Mouse (Mus musculus): ENCODE results near the gene Rtp4. TPM values are rescaled to one million over a fixed set of nuclear protein-coding genes. Genes with fewer than 3 reads are reported as not detected.

Rtp4 gene
- total RNA-seq (2021): 1 to 10 TPM; 2.4 to 3.0 TPM
- long read RNA-seq, experiment 1, transcript Rtp4-201 (2 exons, 1,573 nt): major isoform, 5 of 6 reads
- long read RNA-seq, experiment 1, partial matches to known transcripts: 0 of 6 reads
- long read RNA-seq, experiment 1, other reads (novel, unspliced or antisense): 1 of 6 reads
- long read RNA-seq, experiment 2, partial matches to known transcripts: 0 of 3 reads
- long read RNA-seq, experiment 2, other reads (novel, unspliced or antisense): 1 of 3 reads

DNA sequence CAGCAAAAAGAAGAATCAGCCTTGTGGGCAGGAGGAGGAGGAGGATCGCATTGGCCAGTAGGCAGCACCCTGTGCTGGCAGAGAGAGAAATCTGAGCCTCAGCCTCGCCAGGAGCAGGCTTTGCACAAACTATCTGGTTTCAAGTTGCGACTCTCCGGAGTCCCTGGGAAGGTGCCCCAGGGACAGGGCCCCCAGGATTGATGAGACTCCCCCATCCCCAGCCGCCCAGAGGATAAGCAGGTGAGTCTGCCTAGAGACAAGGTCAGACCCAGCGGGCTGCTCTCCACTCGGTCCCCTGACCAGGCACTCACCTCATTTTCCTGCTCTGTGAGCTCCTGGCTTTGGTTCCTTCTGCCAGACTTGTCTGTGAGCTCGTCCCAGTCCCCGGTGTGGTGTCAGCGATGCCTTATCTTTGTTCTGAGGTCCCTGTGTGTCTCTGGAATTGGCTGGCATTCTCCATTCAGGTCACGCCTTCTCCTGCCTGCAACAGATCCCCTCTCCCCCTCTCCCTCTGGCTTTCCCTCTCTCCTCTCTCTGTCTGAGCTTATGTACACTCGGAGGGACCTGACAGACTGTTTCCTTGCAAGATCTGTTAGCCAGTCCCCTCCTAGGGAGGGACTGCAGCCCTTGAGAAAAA is at the start of gene Rtp4, which contains the start of gene Masp1:
Rtp4 (plus strand) TSS at position 57 of the 637 bp plus-strand sequence.
Masp1 (minus strand) TSS at position 581 of the 637 bp plus-strand sequence.
- intact Hi-C loops (cut with DNase I): no loop called here
- DNase-seq: peak; percentile 28 to 44

DNA sequence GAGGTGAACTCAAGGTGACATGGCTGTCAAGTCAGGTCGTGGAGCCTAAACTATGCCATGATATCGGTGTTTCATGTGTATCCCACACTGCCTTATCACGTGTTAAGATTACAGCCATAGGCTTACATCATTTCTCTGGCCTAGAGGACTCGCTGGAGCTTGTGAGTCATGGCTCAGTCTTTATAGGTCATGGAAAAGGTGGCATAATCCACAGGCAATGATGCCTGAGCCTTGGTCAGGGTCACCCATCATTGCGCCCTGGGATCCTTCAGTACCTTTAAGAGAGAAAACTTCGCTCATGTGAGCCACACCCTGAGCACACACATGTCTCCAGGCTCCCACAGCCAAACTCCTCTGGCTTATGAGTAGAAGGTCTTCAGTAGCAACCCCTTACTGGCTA is 48.5 kb upstream of the Rtp4 start:
- DNase-seq: no peak
- intact Hi-C loops (cut with DNase I): no loop called here

DNA sequence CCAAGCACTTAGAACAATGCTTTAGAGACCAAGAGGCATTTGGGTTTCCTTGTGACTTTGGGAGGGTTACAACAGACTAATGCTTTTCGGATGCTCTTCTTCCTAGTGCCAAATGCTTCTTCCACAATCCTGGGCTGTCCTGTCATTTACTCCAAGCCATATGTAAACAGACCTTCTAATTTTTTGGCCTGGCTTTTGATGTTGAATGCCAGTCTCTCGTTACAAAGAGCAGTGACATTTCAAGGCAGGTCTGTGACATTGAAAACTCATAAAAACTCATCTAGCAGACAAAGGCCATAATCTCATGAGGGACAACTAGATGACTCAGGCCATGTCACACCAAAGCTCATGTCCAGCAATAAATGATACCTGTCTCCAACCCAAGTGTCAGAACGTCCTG is 48.0 kb upstream of the Rtp4 start:
- intact Hi-C loops (cut with DNase I): no loop called here

DNA sequence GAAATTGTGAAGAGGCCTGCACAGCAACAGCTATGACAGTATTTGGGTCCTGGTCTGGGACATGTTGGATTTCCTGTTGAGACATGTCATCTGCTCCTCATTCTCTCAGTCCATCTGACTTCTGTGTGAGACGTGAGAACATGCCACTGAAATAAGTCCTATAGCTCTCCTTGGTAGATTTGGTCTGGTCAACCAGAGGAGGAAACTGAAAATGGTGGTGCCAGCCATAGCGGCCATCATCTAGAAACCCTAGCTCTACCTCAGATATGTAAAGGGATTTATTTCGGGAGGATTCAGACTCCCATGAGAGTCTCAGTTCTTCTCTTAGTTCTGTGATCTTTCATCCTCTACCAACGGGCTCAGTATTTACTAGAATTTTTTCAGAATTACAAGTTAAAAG is 44.4 kb upstream of the Rtp4 start:
- DNase-seq: no peak
- intact Hi-C loops (cut with DNase I): no loop called here

More for the DNA sequence above, 48.0 kb upstream of the Rtp4 start:
- DNase-seq: no peak

DNA sequence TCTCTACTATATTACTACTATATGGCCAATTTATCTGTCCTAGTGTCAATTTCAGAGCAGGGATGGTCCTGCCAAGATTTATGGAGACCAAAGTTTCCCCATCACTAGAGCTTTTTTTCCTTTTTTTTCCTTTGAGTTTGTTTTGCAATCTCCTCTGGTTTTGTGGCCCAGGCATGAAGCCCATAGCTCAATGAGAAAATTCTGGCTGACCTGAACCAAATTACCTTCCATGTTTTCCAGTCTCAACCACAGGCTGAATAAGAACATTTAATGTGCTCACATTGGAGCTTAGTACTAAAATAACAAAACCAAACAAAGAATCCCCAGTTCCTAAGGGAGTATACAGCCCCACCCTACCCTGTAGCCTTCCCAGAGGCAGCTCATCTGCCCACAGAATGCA is 43.5 kb upstream of the Rtp4 start:
- intact Hi-C loops (cut with DNase I): no loop called here
- no peak for DNase-seq

DNA sequence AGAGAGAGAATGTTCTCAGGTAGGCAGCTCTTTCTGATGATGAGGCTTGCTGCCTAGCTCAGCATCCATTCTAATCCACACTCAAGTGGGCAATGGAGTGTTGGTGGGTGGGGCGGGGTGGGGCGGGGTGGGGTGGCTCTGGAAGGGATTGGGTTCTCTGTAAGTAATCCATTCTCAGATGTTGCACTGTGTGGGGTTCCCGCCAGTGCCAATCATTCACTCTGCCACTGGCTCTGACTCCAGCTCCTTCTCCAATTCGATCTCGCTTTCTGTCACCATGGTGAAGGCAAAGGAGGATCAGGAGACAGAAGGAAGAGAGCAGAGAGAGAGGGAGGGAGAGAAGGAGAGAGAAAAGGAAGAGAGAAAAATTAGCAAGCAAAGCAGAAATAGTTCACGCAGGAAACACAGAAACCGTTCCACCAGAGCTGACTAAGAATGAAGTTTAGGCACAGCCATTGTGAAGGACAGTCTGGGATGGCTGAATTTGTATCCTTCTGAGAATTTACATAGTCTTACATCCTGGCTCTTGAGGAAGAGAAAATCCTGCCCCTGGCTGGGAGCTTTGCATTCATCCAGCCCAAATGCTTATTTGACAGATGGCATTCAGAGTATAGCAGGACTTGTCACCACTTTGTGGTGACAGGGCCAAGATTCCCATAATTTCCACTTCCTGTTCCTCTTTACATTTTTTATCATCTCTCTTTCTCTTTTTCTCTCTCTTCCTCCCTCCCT is 40.1 kb upstream of the Rtp4 start:
- intact Hi-C loops (cut with DNase I): no loop called here
- DNase-seq: no peak

DNA sequence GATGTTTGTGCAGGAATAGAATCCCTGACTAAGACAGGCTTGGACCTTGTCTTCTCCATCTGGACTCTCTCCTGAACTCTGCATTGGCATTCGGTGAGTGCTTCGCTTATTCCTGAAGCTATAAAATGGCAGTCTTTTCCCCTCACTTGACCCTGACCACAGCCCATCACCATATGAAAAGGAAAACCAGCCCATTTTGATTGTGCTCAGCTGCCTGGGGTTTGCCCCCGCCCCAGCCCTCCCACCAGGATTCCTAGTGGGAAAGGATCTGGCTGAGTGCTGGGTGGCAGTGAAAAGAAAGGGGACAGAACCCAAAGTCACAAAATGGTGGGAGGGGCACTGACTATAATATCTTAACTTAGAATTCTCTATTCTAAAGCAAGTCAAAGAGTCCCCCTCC is 37.9 kb upstream of the Rtp4 start:
- intact Hi-C loops (cut with DNase I): no loop called here
- no peak for DNase-seq

DNA sequence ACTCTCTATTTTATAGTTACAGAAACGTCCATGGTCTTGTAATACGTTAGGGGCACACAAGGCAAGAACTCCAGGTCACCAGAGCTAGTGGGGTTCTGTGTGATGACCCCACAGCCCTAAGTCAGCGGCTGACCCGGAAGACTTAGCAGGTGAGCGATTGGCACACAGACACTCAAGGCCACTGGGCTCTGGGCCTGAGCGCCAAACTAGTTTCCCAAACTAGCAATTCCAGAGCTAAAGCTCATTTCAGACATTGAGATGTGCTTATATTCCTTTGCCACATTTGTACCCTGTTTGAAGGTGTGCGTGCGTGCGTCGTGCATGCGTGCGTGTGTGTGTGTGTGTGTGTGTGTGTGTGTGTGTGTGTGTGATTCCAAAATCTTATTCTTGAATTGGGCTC is 37.2 kb upstream of the Rtp4 start:
- DNase-seq: no peak
- intact Hi-C loops (cut with DNase I): no loop called here

DNA sequence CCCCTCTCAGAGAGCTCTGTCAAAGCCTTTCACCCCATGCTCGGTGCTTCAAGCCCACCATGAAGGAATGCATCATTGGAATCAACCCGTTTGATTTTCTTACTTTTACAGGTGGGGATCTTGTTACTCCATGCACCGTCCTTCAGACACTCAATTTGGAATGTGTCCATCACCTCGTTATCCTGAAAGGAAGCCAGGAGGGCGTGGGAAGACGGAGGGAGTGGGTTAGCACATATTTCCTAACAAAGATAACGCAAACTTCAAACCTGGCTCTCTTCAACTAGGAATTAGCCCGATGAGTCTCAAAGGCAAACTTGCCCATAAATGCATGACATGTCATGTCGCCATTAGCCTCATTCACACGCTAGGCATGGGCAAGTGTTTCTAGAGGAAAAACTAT is 36.8 kb upstream of the Rtp4 start:
- intact Hi-C loops (cut with DNase I): no loop called here
- DNase-seq: no peak

DNA sequence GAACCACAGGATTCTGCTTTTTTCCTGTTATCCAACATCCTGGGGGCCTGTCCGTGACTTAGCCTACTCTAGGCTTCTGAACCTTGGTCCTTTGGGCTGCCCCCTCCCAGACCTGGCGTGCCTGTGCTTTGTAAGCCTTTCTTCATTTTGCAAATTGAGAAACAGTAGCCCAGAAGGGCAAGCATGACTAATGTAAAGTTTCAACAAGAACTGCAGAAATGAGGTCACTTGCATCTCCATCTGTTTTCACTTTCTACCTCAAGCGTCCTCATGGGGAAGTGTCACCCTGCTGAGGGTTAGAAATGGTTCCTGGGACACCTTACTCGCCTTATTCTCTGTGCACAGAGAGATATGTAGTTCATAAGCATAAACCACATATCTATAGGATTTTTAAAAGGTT is 27.3 kb upstream of the Rtp4 start:
- intact Hi-C loops (cut with DNase I): no loop called here
- DNase-seq: no peak

DNA sequence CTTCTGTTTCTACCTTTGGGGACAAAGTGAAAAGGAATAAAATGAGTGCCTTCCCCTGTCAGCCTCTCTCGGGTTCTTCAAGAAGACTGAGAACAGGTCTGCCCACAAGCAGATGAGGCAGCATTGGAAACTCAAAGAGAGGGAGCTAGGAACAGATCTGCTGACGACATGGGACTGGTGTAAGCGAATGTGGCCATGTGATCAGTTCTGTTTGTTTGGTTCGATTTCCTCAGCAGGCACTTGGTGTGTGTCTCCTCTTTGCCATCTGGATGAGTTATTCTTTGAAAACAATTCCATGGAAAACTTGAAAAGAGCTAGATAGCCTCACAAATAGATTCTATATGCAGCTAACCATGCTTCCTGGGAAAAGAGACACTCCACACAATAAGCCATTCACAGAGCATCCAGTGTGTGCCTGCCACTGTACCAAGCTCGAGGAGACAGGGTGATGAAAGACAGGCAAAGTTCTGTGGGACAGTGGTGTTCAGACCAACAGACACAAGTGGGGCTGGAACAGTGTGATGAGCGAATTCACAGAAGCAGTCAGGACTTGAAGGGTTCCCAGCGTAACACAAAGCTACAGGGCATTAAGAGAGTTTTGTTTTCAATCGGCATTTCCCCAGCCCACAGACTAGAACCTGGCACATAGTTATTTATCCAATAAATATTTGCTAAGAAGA is 23.7 kb upstream of the Rtp4 start:
- DNase-seq: no peak
- intact Hi-C loops (cut with DNase I): loop anchor here (5.0 kb wide), 1 partner anchor 44 kb away; no protein-coding TSS in a partner anchor

DNA sequence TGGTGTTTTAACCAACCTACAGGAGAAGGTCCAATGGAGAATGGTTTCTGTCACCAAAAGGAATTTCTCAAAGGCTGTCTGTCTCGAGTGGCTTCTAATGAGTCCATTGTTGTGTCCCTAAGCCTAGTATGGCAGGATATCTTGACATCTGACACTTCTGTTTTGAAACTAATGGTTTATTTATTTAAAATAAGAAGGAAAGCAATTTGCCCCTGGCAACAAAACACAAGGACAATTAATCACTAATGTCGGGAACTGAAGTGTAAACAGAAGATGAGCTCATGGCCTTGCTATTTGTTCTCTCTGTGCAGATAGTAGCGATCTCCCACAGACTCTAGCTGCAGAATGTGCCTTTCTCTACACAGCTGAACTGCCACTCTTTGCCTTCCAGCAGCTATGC is 22.7 kb upstream of the Rtp4 start:
- intact Hi-C loops (cut with DNase I): loop anchor here (5.0 kb wide), 1 partner anchor 45 kb away; no protein-coding TSS in a partner anchor
- DNase-seq: peak in 1 of 2 experiments; percentile 19

DNA sequence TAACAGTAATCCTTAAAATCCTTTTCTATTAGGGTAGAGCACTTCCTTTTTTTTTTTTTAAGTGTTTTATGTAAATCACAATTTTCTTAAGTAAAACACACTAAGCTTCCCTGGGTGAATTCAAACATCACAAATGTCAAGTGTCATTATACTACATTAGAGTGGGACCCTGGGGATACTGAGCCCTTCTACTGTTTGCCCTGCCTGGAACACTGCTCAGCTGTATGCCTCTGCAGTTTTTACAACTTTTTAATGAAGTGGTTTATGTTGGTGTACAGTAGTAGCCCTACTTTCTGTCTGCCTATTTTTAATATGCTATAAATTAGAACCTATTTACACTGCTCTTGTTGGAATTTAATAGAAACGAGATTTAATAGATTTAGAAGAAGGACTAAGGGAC is 22.2 kb upstream of the Rtp4 start:
- intact Hi-C loops (cut with DNase I): loop anchor here (5.0 kb wide), 1 partner anchor 46 kb away; no protein-coding TSS in a partner anchor
- no peak for DNase-seq

DNA sequence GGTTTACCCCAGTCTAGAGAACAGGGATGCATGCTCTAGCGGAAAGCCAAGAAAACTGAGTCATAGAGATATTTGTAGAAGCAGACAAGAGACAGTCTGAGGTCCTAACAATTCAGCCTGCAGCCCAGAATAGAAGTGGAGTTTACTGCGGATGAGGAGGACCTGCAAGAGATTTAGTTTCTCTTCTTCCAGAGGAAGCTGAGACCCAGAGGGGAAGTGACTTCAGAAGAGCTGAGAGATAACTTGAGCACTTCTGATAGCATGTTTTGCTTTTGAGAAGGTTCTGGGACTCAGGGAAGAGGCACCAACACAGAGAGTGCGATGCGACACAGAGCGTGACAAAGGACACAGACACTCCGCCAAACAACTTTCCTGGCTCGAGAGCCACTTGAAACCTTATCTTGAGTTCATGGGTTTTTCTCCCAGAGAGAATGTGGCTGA is 21.4 kb upstream of the Rtp4 start:
- peak; percentile 23 to 53 for DNase-seq
- intact Hi-C loops (cut with DNase I): loop anchor here (5.0 kb wide), 1 partner anchor 46 kb away; no protein-coding TSS in a partner anchor

DNA sequence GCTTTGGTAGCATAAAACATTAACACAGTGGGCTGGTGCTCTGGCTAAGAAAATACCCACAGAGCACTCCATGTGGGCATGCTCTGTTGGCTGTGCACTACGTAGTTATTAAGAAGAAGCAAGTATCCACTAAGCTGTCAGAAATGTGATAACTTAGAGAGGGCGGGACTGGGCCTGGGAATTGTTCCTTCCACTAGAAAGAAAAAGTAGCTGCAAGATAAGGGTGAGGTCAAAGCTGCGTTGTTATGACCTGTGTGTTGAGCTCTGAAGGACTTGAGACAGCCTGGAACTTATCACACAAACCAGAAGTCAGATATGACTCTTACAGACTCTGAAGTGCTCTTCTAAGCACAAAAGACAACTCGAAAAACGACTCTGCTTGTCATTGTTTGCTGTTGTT is 19.5 kb upstream of the Rtp4 start:
- DNase-seq: no peak
- intact Hi-C loops (cut with DNase I): no loop called here

DNA sequence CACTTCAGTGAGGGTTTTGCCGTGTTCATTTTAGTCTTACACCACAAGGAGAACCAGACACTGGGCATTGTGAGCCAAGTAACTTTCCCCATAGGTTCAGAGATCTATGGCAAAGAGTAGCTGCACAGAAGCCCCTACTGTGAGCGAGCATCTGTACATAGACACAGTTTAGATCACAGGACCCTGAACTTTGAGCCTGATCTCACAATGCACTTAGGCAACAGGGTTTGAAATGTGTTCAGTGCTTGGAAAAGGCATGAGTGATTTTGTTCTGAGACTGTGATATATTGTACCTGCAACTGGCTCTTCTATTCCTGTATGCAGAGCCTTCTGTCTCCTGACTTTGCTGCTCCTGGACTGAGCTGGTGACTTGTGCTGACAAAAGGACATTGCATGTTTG is 18.8 kb upstream of the Rtp4 start:
- DNase-seq: no peak
- intact Hi-C loops (cut with DNase I): no loop called here

DNA sequence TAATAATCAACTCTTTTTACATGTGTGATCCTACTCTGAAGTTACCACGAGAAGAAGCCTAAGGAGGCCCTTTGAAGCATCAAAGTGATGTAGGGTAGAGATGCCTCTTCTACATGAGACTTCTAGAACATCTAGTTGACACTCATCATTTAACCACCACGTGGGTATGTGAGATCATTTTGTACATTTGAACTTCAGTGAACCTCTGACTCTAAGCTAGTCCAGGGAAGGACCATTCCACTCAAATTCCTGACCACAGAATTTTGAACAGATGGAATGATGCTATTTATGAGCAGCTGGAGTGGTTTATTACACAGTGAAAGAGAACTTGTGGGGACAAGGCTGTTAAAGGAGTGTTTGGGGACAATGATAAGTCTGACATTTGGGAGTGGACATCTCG is 17.6 kb upstream of the Rtp4 start:
- intact Hi-C loops (cut with DNase I): no loop called here
- no peak for DNase-seq

DNA sequence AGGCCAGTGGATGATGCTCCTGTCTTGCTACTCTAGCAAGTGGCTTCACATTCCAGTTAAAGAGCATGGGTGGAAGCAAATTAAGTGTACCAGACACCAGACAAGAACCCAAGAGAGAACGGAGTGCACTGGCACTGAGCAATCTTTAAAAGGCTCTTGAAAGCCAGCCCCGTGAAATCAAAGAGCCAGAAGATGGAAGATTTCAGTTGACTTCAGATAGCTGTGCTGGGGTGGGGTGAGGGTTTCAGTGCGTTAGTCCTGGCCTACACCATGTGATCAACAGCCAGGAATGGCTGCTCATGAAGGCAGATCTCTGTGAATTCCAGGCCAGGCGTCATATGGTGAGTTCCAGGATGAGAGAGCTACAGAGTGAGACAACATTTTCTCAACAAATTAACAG is 16.7 kb upstream of the Rtp4 start:
- no peak for DNase-seq
- intact Hi-C loops (cut with DNase I): no loop called here

DNA sequence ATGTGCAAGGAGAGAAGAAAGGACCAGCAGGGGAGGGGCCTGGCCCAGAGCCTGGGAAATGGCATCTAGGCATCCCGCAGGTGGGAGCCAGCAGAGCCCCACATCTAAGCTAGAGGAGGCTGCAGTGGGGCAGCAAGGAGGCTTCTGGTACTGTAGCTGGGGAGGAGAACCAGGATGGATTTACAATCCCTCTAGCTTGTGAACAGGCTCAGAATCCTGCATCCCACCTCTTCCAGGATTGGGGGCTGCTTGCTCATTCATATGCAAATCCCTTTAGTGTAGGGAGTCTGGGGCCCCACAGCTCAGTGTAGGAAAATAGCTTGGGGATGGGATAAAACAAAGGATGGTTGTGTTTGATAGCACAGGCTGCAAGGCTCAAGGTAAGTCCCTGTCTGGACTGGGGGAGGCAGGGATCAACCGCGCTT is 15.8 kb upstream of the Rtp4 start:
- no peak for DNase-seq
- intact Hi-C loops (cut with DNase I): no loop called here

DNA sequence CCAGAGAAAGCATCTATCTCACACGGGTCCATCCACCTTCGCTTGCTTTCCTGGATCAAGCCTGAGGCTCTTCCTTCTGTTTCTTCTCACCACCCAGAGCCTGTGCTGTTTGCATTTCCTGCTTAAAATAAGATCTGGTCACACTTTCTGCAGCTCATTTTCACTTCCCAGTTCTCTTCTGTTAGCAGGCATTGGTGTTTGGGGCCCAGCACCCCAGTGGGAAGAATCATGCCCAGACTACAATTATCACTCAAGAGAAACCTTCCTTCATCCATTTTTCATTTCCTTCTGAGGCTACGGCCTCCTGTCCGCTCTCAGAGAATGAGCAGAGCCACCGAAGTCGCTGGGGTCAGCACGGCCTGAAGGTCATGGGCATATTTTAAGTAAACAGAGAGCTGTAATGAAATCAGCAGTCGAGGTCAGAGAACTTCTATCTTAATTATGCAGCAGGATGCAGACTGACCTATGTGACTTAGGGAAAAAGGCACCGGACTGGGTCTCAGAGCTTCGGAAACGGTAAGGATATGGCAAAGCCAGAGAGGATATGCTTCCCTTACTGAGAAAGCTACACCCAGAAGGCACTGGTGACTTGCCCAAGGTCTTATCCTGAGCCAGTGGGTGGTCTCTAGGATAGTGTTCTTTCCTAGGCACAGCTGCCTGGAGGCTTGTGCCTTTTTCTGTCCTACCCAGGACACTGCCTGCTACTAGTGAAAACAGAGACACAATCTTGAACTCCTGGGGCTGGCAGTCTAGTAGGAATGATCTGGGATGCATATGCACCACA is 14.0 kb upstream of the Rtp4 start:
- intact Hi-C loops (cut with DNase I): no loop called here

More for the DNA sequence above, 14.0 kb upstream of the Rtp4 start:
- DNase-seq: no peak

Measured in heart, postnatal 14 days (tissue).